Mouse (Mus musculus) layer of hippocampus, adult 9-11 months (tissue): ENCODE data around the gene Nol11.

Experiments used
- DNase-seq: peaks from one replicate; pipeline ENCODE4 v3.0.0; 2022

Nol11 gene

DNA sequence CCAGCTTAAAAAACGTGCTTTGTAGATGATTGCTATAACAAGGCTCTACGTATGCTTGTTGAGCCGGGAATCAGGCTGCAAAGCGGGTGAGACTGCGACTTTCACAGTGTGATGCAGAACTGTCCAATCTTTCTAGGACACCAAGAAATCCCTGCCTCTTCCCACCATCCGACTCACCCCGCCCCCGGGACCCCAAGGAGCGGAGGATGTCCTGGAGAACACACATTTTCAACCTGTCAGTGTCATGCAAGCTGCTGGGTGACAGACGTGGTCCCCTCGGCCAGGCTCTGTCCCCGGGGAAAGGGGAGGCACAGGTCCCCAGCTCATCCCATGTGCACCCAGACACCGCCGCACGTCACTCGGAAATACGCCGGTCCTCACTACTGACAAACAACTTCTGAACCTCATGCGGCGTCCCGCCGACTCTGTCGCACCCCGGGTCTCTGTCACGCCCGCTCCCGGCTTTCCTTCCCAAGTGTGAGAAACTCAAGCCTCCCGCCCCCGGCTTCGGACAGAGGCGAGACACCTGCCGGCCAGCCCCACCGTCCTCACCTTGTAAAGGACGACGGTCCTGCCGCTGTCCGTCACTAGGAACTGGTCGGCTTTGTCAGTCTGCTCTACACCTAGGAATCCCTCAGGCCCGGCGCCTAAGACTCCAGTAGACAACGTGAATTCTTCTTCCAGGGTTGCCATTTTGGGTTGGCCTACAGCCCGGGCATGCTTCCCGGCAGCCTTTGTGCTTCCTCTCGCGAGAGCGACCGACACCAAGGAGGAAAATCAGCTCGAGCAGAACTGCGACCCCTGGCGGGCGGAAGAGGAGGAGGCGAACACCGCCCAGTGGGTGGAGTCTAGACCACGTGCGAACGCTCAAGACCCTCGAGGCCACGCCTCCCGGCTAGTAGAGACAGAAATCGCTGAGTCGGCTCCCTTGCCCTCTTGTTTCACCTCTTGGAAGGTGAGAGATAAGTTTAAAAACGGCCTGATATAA, at the start of gene Nol11:
Nol11 (minus strand) TSS at position 817 of the 988 bp plus-strand sequence.
- DNase-seq: peak; percentile 98

DNA sequence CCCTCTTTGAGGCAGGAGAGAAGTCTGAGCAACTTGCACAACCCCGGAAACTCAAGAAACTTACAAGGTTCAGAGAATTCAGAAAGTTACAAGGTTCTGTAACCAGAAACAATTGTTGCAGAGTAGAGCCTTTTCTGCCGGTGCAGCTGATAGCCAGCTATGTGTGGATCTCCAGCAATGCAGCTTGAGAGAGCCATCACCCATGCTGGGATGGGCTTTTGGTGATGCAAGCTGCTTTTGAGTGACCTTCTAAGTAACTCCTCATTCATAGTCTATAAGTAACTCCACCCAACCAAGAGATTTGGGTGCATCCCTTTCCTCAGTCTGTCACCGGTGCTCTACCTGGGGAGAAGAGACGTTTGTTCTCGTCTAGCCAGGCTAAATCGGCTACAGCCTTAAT, 49.3 kb upstream of the Nol11 start:
- no peak for DNase-seq

DNA sequence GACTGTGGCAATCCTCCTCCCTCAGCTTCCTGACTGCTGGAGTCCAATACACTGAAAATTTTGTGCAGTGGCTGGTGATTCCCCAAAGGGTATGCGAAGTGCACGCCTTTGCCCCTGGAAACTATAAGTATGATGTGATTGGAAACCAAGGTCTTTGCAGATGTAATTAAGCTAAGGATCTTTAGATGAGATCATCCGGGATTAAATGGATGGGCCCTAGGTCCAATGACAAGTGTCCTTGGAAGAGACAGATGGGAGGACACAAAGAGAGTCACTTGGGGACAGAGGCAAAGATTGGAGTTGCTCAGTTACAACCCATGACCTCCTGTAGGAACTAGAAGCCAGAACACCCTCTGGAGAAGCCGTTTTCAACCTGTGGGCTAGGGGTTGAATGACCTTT, 48.4 kb upstream of the Nol11 start:
- DNase-seq: no peak

DNA sequence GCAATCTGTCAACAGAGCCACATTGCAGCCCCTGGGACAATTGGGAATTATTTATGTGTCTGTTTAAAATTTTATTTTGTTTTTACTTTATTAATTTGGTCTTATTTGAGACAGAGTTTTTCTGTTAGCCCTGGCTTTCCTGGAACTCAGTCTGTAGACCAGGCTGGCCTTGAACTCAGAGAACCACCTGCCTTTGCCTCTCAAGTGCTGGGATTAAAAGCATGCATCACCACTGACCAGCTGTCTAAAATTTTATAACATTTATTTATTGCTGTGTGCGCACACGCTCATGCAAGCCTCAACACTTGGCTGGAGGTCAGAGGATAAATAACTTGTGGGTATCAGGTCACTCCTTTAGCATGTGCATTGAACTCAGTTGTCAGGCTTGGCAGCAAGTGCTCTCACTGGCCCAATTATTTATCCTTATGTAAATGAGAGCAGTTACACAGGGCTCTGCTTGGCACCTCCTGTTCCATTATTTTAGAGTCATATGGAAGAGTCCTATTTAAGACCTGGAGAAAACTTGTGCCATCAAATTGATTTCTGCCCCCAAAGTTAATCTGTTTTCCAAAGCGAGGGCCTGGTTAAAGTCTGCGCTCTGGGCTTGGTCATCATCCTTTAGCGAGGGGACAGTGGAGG, 44.2 kb upstream of the Nol11 start:
- DNase-seq: no peak

DNA sequence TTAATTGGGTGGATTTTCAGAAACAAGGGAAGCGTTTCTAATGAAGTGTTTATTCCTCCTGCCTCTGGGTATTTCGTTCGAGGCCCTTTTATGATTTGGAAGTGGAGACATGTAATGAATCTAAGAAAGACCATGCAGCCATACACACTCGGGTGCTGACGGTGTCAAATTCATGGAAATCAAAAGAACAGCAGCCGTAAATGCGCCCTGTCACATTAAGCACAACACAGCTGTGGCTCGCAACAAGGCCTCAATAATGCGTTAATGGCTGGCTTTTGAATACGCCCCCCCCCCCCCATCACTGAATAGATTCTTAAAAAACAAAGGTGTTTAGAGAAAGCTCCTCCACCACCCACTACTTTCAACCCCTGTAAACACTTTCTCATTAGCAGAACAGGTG, 40.9 kb upstream of the Nol11 start:
- DNase-seq: no peak

DNA sequence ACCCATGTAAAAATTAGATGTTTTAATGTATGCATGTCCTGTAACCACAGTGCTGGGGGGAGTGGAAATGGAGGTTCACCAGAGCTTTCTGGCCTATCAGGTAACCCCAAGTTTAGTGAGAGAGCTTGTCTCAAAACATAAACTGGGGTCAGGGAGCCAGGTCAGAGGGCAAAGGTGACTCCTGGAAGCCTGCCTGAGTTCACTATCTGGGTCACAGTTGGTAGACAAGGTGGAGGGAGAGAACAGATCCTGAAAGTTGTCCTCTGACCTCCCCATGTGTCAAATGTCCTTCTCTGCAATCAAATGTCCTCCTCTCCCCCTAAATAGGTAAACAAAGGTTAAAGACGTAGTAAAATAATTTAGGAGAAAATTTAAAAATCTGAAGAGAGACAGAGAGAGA, 37.2 kb upstream of the Nol11 start:
- DNase-seq: no peak

DNA sequence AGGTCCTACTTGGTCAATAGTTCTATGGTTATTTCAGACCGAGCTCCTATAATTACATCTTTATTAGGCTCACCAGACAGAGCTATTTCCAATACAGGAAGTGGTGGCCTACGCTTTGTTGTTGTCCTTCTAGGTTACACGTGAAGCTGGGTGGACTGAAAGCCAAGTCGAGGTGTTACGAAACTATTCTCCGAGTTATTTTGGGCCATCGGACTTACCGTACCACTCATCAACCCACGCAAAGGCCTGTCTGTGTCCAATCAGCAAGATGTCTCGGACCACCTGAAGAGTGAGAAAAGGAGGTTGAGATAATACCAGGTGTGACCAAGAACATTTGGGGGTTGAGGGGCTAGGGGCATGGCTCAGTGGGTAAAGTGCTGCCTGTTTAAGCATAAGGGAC, 36.8 kb upstream of the Nol11 start:
- DNase-seq: peak; percentile 59

DNA sequence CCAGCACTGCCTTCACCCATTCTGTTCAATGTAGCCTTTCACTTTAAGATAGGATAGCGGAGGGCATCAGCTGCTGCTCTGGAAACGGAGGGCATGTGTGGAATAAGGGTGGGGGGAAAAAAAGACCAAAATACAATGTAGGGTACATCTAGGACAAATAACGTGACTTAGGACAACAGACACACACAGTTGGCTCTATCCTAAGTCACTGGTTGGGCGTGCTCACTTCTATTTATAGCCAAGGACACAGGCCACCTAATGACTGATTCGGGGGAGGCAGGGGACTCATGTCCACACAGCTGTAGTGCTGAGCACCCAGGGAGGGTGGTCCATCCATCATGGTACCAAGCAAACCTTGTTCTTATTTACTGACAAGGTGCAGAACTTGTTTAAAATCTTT, 36.1 kb upstream of the Nol11 start:
- no peak for DNase-seq

DNA sequence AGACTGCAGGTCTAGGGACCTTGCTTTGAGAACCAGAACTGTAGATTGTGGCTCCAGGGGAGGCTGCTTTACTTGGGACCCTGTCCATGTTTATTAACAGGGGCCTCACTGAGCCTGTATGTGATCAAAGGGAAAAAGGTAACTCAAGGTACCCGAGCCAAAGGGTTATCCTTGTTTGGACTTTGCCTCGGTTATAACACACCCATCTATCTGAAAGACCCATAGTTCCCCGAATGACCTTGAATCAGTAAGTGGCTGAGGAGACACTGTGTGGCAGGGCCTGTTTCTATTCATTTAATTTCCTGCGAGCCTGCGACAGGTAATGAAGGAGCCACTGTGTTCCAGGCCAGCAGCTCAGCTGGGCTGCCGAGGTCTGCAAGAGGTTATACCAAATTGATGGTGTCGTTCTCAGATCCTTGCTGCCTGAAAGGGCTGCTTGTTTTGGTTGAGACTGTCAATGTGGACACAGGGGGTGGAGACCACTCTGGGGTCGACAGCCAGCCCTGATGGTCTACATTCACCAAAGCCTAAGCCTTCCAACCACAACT, 34.6 kb upstream of the Nol11 start:
- no peak for DNase-seq

DNA sequence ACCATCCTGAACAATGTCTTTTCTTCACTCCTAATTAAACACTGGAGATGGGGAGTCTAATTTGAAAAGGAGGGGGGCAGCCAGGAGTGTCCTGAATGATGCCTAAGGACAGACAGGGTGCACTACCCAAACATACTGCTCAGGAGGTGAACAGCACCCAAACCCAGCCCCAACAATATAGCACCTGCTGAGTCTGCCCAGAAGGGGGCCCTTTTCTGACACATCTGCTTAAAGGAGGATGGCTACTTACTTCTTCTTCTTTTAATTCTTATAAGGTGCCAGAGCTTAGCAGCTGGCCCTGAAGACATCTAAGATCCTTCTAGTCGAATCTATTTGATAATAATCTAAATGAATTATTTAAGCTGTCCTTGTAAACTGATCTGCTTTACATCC, 34.0 kb upstream of the Nol11 start:
- no peak for DNase-seq

DNA sequence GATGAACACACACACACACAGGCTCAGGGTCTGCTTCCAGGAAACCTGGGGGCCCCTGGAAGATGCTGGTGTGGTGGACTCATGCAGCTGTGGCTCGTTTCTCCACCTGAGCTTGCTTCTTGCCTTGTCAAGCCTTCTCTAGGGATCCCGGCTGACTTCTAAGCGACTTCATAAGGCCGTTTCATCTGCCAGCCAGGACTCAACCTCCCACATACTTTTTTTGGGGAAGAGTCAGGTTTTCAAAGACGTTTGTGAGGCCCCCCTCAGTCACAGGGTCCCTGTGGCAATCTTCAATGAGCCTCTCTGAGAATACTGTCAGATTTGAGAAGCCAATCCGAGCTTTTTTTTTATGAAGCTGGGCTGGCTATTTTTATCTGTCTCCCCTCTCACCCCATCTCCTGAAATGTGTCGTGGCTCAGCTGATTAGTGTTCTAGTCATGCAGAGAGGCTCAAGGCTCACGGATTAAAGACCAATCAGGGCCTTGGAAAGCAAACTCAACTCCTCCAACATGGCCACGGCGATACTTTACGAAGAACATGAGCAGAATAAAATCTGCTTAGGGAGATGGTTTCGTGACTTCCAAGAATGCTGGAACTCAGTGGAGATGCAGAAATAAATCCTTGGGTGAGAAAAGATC, 33.5 kb upstream of the Nol11 start:
- no peak for DNase-seq

DNA sequence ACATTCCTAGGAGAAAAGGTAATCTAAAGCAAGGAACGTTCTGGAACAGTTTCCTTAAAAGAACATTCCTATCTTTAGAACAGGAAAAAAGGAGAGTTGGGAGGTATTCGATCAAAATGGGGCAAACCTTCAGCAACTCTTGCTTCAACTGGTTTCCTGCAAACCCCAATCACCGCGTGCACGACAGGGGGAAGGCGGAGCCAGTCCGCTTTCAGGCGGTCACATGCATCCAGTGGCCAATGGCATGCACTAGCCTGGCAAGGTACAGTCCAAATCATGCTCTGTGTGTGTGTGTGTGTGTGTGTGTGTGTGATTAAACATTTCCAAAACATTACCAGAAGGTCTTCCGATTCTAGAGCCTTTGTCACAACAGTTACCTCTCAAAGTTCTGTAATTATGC, 25.9 kb upstream of the Nol11 start:
- DNase-seq: no peak

DNA sequence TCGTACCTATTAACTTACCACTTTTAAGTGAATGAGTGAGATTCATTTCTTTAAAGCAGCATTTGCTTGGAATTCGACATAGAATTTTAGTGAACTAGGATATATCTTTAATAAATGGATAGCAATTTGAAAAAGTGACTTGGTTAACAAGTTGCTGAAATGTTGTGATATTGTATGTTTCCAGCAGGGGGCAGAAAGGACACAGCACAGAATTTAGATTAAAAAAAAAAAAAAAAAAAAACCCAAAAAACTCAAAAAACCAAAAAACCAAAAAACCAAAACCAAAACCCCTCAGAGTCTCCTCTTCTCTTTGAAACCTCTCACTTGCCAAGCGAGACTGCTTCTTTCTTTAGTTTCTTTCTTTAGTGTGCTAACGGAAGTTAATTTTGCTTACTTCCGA, 24.6 kb upstream of the Nol11 start:
- no peak for DNase-seq

DNA sequence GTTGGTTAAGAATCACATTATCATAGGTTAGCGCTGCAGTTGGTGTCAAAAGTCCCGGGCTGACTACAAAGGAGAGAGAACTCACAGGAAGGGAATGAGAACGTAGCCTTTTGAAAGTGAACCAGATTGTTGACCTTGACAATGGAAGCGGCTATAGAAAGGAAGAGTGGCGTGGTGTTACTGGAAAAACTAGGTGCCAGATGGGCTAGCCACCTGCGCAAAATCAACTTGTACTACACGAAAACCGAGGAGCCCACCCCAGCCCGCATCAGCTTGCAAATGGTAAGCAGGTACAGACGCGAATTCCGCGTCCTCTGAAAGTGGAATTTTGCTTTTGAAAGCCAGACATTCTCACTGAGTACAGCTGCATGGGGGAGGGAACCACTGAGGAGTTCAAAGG, 20.6 kb upstream of the Nol11 start:
- DNase-seq: no peak

DNA sequence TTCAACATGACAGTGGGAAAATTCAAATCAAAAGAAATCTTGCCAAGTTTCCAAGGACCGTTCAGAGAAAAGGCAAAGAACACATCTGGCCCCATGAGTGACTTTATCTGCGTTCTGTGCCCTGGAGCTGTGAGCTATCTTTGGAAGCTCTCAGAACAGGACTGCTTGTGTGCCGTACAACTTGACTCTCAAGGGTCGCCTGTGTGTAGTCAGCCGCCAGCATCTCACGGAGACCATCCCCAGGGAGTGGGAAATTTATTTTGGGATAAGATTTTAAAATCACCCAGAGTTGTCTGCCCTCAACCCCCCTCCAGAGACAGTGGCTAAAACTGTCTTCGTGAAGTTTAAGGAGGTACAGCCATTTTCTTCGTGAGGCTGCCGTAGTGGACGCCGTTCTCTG, 12.6 kb upstream of the Nol11 start:
- no peak for DNase-seq

DNA sequence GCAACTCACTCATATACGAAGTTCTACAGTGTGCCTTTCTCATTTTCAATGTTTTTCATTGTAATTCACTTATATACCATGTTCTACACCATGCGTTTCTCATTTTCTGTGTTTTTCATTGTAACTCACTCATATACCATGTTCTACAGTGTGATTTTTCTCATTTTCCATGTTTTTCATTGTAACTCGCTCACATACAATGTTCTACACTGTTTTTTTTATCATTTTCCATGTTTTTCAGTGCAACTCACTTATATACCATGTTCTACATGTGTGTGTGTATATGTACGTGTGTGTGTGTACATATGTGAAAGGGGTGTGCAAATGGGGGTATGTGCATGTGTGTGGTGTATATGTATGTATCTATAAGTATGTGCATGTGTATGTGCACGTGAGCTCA, 10.1 kb upstream of the Nol11 start:
- DNase-seq: no peak

DNA sequence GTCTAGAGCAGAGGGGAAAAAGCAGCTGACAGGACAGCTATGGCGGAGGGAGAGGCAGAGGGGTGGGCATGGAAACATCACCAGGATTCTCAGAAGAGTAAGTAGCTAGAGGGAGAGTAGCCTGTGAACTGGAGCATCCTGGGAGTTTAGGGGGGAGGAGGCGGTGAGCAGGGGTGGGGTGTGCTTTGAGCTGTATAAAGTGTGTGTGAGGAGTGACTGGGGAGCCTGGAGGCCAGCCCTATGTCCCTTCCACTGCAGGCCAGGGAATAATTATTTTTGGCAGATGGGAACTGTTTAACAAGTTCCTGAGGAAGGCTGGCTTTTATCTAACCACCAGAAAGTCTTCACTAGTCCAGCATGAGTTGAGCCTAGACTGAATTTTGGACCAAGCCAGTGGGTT, 6.2 kb upstream of the Nol11 start:
- no peak for DNase-seq

DNA sequence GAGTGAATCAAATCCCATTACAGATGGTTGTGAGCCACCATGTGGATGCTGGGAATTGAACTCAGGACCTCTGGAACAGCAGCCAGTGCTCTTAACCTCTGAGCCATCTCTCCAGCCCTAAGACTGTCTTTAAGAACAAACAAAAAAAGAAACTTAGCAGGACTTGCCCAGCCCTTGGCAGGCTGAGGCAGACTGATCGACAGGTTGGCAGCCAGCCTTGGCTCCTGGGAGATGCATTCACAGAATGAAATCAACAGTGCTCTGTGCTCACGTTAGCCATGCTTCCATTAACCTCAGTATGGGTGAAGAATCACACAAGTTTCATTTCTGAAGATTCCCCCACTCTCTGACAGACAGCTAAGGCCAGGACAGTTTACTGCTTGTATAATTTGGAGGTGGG, 1.2 kb upstream of the Nol11 start:
- DNase-seq: no peak

DNA sequence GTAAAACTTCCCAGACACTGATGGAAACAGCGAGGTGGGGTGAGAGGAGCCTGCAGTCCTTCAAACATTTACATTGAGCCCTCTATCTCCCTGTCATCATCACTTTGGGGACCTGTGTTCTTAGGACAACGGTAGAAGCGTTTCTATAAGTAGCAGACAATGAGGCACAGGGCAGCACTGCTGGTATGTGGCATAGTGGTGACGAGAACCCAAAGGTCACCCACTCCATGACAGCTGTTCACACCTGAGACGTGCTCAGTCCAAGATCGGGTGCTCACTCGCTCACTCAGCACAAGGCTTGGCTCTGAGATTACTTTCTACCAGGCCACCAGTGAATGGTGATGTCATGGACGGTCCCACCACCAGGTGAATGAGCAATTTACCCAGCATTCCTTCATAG, 5.4 kb downstream of the Nol11 start:
- DNase-seq: no peak

DNA sequence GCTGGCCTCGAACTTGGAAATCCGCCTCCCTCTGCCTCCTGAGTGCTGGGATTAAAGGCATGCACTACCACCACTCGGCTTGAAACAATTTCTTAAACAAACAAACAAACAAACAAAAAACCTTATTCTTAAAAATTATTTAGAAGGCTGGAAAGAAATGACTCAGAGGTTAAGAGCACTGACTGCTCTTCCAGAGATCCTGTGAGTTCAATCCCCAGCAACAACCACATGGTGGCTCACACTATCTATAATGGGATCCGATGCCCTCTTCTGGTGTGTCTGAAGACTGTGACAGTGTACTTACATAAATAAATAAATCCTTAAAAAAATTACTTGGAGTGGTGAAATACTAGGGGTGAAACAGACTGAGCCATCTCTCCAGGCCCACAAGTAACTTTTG, 28.0 kb downstream of the Nol11 start:
- DNase-seq: no peak

DNA sequence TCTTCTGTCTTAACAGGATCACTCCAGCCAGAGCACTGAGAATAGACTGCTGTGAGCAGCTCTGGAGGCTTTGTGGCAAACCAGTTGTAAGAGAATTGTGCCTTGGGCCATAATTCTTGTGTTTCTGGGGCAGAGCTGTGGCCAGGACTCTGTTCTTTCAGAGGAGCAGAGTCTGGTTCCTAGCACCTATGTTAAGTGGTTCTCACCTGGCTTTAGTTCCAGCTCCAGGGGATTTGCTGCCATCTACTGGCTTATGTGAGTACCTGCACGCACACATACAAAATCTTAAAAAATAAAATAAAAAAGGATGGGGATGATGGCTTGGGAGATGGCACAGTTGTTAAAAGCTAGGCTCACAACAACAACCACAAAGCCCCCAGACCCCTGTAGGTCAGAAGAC, 30.1 kb downstream of the Nol11 start:
- no peak for DNase-seq

DNA sequence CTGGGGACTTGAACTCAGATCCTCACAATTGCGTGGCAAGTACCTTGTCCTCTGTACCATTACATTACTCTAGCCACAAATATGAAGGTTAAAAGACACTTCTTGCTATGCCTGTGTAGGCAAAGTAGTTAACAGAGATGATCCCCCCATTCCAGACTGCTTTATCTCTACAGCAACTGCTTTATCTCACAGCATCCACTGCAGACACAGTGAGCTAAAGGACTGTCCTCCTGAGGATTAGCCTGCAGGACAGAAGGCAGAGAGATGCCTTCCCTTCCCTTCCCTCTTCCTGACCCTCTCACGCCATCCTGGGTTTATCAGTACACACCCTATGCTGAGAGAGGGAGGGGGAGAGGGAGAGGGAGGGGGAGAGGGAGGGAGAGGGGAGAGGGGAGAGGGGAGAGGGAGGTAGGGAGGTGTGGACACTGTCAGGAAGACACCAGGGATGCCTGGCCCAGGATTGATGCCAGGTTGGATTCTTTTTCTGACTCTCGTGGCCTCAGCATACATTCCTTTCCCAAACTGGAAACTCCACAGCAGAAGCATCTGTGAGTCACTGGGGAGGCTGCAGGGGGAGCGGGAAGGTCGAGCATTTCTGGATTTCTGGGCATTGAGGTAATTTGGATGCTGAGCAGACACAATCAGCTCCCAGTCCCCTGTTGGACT, 32.1 kb downstream of the Nol11 start:
- no peak for DNase-seq

DNA sequence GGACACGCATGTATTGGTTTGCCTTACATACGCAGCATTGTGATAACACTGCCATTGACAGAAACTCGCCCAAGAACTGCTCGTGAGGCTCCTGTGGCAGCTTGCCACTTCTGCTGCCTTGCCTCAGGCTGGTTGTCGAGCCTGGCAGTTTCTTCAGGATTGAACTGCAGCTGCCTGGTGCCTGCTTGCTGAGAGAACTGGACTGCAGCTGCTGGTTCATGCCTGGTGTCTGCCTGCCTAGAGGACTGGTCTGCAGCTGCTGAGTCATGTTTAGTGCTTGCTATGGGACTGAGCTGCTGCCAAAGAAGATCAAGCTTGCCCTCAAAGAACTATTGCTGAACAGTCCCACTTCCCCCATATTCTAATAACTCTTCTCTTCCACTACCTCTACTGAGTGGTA, 33.9 kb downstream of the Nol11 start:
- no peak for DNase-seq
